Mouse (Mus musculus) E14TG2a.4 (cell line): ENCODE data around the gene Sap25.

Source experiments
- CTCF ChIP-seq: conservative IDR thresholded peaks from 2 replicates; pipeline ENCODE4 v1.5.1; 2014; ENCODE audit warnings: low read length
- NANOG ChIP-seq: IDR thresholded peaks from 2 replicates; pipeline ENCODE4 v1.6.1; 2014; ENCODE audit warnings: borderline replicate concordance, low read length, mixed read lengths

DNA sequence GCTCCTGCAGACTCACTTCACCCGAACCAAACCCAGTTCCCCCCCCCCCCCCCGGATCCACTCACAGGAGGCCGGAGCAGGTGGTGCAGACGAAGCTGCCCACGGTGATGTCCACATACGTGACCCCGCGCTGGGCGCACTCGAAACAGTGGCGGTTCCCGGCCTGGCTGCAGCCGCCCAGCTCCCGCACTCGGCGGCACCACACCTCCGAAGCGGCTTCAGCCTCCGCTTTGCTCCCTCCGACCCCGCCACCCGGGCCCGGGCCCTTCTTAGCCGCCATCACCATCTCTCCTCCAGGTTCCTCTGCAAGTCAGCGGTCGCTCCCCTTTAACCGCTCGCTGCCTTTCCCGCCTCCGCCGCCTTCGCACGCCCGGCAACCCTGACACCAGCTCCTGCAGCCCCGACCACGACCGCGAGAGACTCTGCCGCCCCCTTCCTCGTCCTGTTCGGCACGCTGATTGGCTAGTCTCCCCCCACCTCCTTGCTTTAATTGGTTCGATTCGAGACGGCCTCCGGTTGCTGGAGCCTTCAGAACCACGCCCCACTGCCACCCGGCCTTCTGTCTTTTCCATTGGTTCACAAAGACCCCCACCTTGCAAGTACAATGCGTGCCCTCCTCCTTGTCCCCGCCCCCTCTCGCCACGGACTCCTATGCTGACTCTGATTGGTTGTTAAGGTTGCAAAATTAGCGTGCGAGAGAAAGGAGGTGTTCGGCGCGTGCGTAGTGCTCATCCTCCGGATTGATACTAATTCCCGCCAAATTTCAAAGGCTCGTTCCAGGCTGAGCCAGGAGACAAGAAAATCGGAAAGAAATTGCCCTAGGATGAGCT, 43.4 kb downstream of the Sap25 start, which contains the start of gene Agfg2:
- TF ChIP-seq CTCF = no peak
- no peak for TF ChIP-seq NANOG
